Mouse (Mus musculus): ENCODE data around the gene Purb. TPM values are rescaled to one million over a fixed set of nuclear protein-coding genes. Genes with fewer than 3 reads are reported as not detected.
A peak's percentile ranks its signal among the peaks of the same experiment; 100 is the strongest.

The Purb gene
- total RNA-seq, 1 experiment, result 49.8 TPM

DNA sequence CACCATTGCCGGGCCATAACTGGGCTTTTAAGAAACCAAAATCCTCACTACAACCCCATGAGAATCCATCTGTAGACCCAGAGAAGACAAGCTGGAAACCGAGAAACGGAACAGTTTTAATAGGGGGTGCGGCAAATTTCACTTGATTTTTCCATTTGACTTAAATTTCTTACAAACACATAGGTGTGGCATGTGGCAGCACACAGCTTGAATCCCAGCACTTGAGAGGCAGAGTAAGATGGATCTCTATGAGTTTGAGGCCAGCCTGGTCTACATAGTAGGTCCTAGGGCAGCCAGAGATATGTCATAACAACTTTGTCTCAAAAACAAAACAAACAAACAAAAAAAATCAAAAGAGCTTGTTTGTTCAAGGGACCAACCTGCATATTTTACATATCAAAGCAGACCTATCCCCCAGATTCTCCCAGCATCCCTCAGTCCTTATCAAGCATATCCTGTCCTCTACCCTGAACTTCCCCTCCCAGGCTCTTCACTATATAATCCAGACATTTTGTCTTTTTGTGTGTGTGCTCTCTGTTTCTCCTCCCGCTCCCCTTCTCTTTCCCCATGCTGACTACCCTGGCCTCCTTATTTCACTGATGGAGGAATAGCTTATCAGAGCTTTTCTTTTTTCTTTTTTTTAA, 12.4 kb upstream of the Purb start:
- Histone ChIP-seq H3K36me3 (ENCODE audit: control insufficient read depth, insufficient read depth, low read length, poor library complexity, severe bottlenecking) (no peaks in the 10 kb centered on the region), H3K27ac (ENCODE audit: insufficient read depth, low read depth, low read length, poor library complexity, severe bottlenecking) (peak overlapping the region; percentile 83; the same call in 1 of the 2 replicates), H3K9ac (ENCODE audit: insufficient read depth, low read depth, low read length, poor library complexity, severe bottlenecking) (peak overlapping the region; percentile 15; the same call in 1 of the 2 replicates), H3K4me1 (ENCODE audit: control insufficient read depth in 2 of 2, insufficient read depth in 2 of 2, low read length in 2 of 2, poor library complexity in 1 of 2) (peaks cover 2 to 33% of the 10 kb centered on the region in 2 experiments; a peak in 3 of 4 replicates), H3K9me3 (ENCODE audit: control insufficient read depth, insufficient read depth, low read depth, low read length) (no peaks in the 10 kb centered on the region), H3K4me3 (ENCODE audit: insufficient read depth in 1 of 2, low read depth in 1 of 2, low read length in 2 of 2, poor library complexity in 1 of 2, severe bottlenecking in 1 of 2) (no peak overlapping the region; a peak in 1 of 4 replicates)
- DNase-seq (ENCODE audit: low read depth, low spot score), result no peak
- in situ Hi-C loops (cut with MboI; ENCODE audit: low sequenced_read_pairs in 2 of 2, unreplicated experiment in 2 of 2), result no loop called here
- no peak for TF ChIP-seq HCFC1 (IDR thresholded peaks at IDR 0.05; ENCODE audit: borderline replicate concordance, insufficient read depth, low read length)
- TF ChIP-seq CHD2 (IDR thresholded peaks at IDR 0.05; ENCODE audit: low read depth, low read length), result no peak
- no peak for TF ChIP-seq ZNF384 (IDR thresholded peaks at IDR 0.05; ENCODE audit: low read depth, low read length)
- no peak for TF ChIP-seq MAFK (IDR thresholded peaks at IDR 0.05; ENCODE audit: insufficient read depth, low read depth, low read length)
- no peak for TF ChIP-seq ZC3H11A (IDR thresholded peaks at IDR 0.05; ENCODE audit: borderline replicate concordance, low read depth, low read length)

DNA sequence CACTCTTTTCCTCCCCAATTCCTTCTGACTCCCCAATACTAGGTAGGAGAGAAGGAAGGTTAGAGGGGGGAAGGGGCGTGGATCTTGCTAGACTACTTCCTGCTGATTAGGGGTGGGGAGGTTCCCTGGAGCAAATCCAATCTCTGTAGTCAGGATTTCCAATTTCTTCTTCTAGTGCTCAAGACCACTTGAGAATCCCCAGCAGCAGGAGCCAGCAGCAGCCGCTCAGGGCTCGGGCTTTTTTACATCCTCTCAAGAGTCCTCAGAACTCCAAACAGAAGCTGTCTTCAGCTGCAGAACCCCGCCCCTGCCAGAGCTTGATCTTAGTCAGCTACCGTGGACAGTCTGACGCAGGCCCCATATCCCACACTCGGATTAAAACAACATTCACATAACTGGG, 11.8 kb upstream of the Purb start:
- H3K4me3 ChIP-seq (ENCODE audit: insufficient read depth in 1 of 2, low read depth in 1 of 2, low read length in 2 of 2, poor library complexity in 1 of 2, severe bottlenecking in 1 of 2), result peak overlapping the region in 1 of 2 experiments; percentile 16; a peak in 3 of 4 replicates
- no peak for DNase-seq (ENCODE audit: low read depth, low spot score)
- peaks cover 2 to 29% of the 10 kb centered on the region in 2 experiments; a peak in 3 of 4 replicates for H3K4me1 ChIP-seq (ENCODE audit: control insufficient read depth in 2 of 2, insufficient read depth in 2 of 2, low read length in 2 of 2, poor library complexity in 1 of 2)
- TF ChIP-seq ZC3H11A (IDR thresholded peaks at IDR 0.05; ENCODE audit: borderline replicate concordance, low read depth, low read length), result no peak
- TF ChIP-seq MAFK (IDR thresholded peaks at IDR 0.05; ENCODE audit: insufficient read depth, low read depth, low read length), result no peak
- TF ChIP-seq ZNF384 (IDR thresholded peaks at IDR 0.05; ENCODE audit: low read depth, low read length), result no peak
- no peak for TF ChIP-seq CHD2 (IDR thresholded peaks at IDR 0.05; ENCODE audit: low read depth, low read length)
- no peak for TF ChIP-seq HCFC1 (IDR thresholded peaks at IDR 0.05; ENCODE audit: borderline replicate concordance, insufficient read depth, low read length)
- H3K36me3 ChIP-seq (ENCODE audit: control insufficient read depth, insufficient read depth, low read length, poor library complexity, severe bottlenecking), result no peaks in the 10 kb centered on the region
- in situ Hi-C loops (cut with MboI; ENCODE audit: low sequenced_read_pairs in 2 of 2, unreplicated experiment in 2 of 2), result no loop called here
- H3K9ac ChIP-seq (ENCODE audit: insufficient read depth, low read depth, low read length, poor library complexity, severe bottlenecking), result peak overlapping the region; percentile 35; the same call in 1 of the 2 replicates
- H3K9me3 ChIP-seq (ENCODE audit: control insufficient read depth, insufficient read depth, low read depth, low read length), result no peaks in the 10 kb centered on the region
- peak overlapping the region; percentile 83; the same call in 1 of the 2 replicates for H3K27ac ChIP-seq (ENCODE audit: insufficient read depth, low read depth, low read length, poor library complexity, severe bottlenecking)

DNA sequence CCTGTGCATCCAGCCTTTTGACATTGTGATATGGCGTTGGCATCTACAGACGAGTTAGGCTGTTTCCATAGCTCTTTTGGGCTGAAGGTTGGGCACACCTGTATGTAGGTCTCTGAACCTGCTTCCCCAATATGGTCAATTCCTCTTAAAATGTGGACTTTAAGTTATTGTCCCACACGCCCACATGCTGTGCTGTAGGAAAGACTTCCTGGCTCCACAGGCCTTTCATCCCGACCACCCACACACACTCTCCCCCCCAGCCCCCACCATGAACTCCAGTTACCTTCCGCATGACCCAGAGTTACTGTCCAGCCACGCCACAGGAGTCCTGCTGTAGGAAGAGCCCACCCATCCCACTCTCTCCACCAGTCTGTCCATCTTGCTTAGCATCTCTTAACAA, 11.2 kb upstream of the Purb start:
- Histone ChIP-seq H3K27ac (ENCODE audit: insufficient read depth, low read depth, low read length, poor library complexity, severe bottlenecking) (peak overlapping the region; percentile 83), H3K36me3 (ENCODE audit: control insufficient read depth, insufficient read depth, low read length, poor library complexity, severe bottlenecking) (no peaks in the 10 kb centered on the region), H3K4me3 (ENCODE audit: insufficient read depth in 1 of 2, low read depth in 1 of 2, low read length in 2 of 2, poor library complexity in 1 of 2, severe bottlenecking in 1 of 2) (peak overlapping the region; percentile 16 to 27; a peak in 2 of 4 replicates), H3K9ac (ENCODE audit: insufficient read depth, low read depth, low read length, poor library complexity, severe bottlenecking) (0 out of 2 replicates have a peak overlapping the region, but pooled peaks have one; percentile 24), H3K9me3 (ENCODE audit: control insufficient read depth, insufficient read depth, low read depth, low read length) (no peaks in the 10 kb centered on the region), H3K4me1 (ENCODE audit: control insufficient read depth in 2 of 2, insufficient read depth in 2 of 2, low read length in 2 of 2, poor library complexity in 1 of 2) (peaks cover 2 to 29% of the 10 kb centered on the region in 2 experiments; a peak in 3 of 4 replicates)
- DNase-seq (ENCODE audit: low read depth, low spot score), result no peak
- TF ChIP-seq MAFK (IDR thresholded peaks at IDR 0.05; ENCODE audit: insufficient read depth, low read depth, low read length) (no peak), ZNF384 (IDR thresholded peaks at IDR 0.05; ENCODE audit: low read depth, low read length) (no peak), HCFC1 (IDR thresholded peaks at IDR 0.05; ENCODE audit: borderline replicate concordance, insufficient read depth, low read length) (no peak), CHD2 (IDR thresholded peaks at IDR 0.05; ENCODE audit: low read depth, low read length) (no peak), ZC3H11A (IDR thresholded peaks at IDR 0.05; ENCODE audit: borderline replicate concordance, low read depth, low read length) (no peak)
- in situ Hi-C loops (cut with MboI; ENCODE audit: low sequenced_read_pairs in 2 of 2, unreplicated experiment in 2 of 2), result no loop called here

- H3K9ac ChIP-seq (ENCODE audit: insufficient read depth, low read depth, low read length, poor library complexity, severe bottlenecking), result no peak overlapping the region
- H3K27ac ChIP-seq (ENCODE audit: insufficient read depth, low read depth, low read length, poor library complexity, severe bottlenecking), result no peak overlapping the region
- no peaks in the 10 kb centered on the region for H3K36me3 ChIP-seq (ENCODE audit: control insufficient read depth, insufficient read depth, low read length, poor library complexity, severe bottlenecking)
- in situ Hi-C loops (cut with MboI; ENCODE audit: low sequenced_read_pairs in 2 of 2, unreplicated experiment in 2 of 2), result no loop called here
- TF ChIP-seq CHD2 (IDR thresholded peaks at IDR 0.05; ENCODE audit: low read depth, low read length), result no peak
- no peak for TF ChIP-seq ZNF384 (IDR thresholded peaks at IDR 0.05; ENCODE audit: low read depth, low read length)
- TF ChIP-seq ZC3H11A (IDR thresholded peaks at IDR 0.05; ENCODE audit: borderline replicate concordance, low read depth, low read length), result no peak
- no peak for TF ChIP-seq HCFC1 (IDR thresholded peaks at IDR 0.05; ENCODE audit: borderline replicate concordance, insufficient read depth, low read length)
- no peak for TF ChIP-seq MAFK (IDR thresholded peaks at IDR 0.05; ENCODE audit: insufficient read depth, low read depth, low read length)
- peaks cover 2 to 26% of the 10 kb centered on the region in 2 experiments; a peak in 3 of 4 replicates for H3K4me1 ChIP-seq (ENCODE audit: control insufficient read depth in 2 of 2, insufficient read depth in 2 of 2, low read length in 2 of 2, poor library complexity in 1 of 2)
- DNase-seq (ENCODE audit: low read depth, low spot score), result no peak
- H3K4me3 ChIP-seq (ENCODE audit: insufficient read depth in 1 of 2, low read depth in 1 of 2, low read length in 2 of 2, poor library complexity in 1 of 2, severe bottlenecking in 1 of 2), result no peak overlapping the region
- no peaks in the 10 kb centered on the region for H3K9me3 ChIP-seq (ENCODE audit: control insufficient read depth, insufficient read depth, low read depth, low read length)
These were observed 8.7 kb upstream of the Purb start for GRCm38 (mm10) chr11:6484244-6484959.
